Mouse (Mus musculus): ENCODE results near the gene Tmem151b. TPM values are rescaled to one million over a fixed set of nuclear protein-coding genes. Genes with fewer than 3 reads are reported as not detected.
A peak's percentile ranks its signal among the peaks of the same experiment; 100 is the strongest.

Gene Tmem151b
- total RNA-seq, 2 experiments from 2014 or later, result 0.06 TPM; not detected in 1

DNA sequence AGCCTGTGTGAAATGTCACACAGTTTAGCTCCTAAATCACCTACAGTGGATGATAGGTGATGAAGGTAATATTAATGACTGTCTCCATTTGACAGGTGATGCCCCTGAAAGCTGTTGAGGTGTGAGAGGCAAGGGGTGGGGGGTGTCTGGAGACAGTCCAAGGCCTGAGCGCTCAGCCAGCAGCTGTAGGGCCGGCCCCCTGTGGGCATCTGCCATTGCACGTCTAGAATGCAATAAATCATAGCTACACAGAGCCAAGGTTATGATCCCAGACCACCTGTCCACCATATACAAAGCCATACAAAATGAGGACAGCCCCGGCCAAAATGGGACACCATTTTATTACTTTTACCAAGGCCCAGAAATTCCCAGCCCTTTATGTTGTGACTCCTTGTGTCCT, 24.5 kb downstream of the Tmem151b start:
- DNase-seq, result no peak
- intact Hi-C loops (cut with DNase I; ENCODE audit: low total_unique reads), result no loop called here

DNA sequence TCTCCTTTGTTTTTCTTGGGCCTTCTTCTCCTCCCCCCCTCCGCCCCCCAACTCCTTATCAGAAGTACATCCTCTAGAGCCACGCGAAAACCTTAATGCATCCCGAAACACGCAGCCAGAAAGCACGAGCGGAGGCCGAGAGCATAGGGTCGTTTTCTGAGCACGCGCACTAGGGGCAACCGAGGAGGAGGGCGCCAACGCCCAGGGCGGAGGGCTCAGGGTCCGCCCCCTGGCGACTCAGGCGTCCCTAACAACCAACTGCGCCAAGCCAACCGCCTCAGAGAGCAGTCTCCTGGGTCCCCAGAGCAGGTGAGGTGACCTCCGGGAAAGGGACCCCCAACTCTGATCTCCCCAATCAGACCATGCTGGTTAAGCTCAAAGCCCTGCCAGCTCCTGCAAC, 26.2 kb downstream of the Tmem151b start, which contains the start of gene Tcte1:
Gene Tcte1 (plus strand): TSS at position 172 of the 400 bp plus-strand sequence.
- intact Hi-C loops (cut with DNase I; ENCODE audit: low total_unique reads), result no loop called here
- no peak for DNase-seq

DNA sequence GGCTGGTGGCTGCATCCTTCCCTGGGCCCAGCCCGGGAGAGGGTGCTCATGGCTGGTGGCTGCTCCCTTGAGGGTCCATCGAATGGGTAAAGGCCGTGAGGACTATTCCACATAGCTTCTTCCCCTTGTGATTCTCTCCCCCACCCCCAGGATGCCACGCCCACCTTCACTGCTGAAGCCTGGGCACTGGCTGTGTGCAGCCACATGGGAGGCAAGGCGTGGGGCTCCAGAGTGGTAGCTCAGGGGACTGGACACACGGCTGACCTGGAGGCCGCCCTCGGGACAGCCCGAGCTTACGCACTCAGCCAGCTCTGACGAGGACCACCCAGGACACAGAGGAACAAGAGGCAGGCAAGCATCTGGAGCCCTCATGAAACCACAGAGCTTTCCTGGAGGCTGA, 29.3 kb downstream of the Tmem151b start:
- DNase-seq, result no peak
- intact Hi-C loops (cut with DNase I; ENCODE audit: low total_unique reads), result no loop called here

DNA sequence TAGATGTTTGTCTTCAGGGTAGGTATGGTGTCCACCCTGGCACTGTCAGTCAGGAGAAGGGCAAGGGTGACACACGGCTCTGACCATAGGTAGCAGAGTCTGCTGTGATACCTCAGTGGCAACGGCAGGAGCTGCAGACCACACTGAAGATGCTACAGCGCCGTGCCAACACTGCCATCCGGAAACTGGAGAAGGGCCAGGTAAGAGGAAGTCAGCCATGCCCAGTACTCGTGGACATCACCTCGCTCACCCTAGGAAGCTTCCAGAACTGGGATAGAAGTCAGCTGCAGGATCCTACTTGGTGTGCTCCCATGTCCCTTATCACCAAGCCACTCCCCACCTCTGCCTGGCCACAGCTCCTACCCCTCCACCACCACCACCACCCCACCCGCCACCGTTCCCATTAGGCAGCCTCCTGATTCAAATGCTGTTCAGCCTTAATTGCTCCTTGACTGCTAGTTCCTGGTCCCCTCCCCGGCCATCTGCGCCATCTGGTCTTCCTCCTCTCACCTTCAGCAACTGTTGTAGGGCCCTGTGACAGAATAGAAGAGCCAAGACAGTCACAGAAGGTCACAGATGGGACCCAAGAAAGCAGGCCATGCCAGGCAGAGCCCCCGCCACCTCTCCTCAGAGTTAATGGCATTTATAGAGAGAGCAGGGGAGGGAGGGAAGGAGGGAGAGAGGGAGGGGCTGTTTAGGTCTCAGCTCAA, 30.6 kb downstream of the Tmem151b start:
- DNase-seq, result no peak
- intact Hi-C loops (cut with DNase I; ENCODE audit: low total_unique reads), result loop anchor here (2.0 kb wide), 1 partner anchor 34 kb away; no protein-coding TSS in a partner anchor

DNA sequence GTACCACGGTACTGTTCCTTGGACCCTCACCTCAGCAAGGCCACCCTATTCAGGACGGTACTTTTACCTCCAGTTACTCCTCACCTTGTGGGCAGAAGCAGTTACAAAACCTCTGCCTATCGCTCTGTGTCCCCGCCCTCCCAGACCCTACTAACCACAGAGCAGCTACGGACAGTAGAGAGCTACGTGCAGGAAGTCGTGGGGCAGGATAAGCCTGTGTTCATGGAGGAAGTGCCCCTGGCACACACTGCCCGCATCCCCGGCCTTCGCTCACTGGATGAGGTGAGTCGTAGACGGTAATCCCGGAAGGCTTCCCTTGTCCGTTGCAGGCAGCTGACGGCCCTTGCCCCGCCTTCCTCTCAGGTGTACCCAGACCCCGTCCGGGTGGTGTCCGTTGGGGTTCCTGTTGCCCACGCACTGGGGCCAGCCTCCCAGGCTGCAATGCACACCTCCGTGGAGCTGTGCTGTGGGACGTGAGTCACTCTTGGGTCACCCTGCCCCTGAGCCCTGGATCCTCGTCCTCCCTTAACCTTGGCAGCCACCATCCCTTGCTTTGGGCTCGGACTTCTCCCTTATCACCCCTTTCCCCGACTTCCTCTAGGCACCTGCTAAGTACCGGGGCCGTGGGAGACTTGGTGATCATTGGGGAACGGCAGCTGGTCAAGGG, 31.8 kb downstream of the Tmem151b start:
- DNase-seq, result no peak
- intact Hi-C loops (cut with DNase I; ENCODE audit: low total_unique reads), result loop anchor here (2.0 kb wide), 1 partner anchor 35 kb away; no protein-coding TSS in a partner anchor

DNA sequence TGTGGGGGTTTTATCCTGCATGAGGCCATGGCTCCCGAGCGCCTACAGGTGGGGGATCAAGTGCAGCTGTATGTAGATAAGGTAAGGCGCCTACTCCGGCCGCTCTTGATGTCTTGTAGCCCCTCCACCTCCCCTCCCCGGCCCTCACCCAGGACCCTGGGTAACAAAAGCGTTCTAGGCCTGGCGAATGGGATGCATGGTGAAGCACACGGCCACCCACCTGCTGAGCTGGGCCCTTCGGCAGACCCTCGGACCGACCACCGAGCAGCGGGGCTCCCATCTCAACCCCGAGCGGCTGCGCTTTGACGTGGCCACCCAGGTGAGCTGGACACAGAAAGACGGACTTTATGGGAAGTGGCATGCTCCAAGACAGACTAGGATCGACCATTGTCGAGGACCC, 32.3 kb downstream of the Tmem151b start:
- no peak for DNase-seq
- intact Hi-C loops (cut with DNase I; ENCODE audit: low total_unique reads), result no loop called here

DNA sequence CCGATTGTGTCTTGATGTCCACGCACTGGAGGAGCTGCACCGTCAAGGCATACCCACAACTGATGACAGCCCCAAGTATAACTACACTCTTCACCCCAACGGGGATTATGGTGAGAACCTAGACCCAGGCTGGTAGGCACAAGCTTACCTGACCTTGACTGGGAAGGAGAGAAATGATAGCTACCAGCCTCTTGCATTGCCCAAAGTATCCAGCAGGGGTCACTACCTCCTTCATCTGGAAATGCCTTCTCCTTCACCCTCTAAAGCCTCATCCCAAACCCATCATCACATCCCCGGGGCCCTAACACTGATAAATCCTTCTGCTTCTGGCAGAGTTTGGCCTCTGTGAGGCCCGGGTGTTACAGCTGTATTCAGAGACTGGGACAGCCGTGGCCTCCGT, 33.0 kb downstream of the Tmem151b start:
- intact Hi-C loops (cut with DNase I; ENCODE audit: low total_unique reads), result no loop called here
- DNase-seq, result peak; percentile 66

DNA sequence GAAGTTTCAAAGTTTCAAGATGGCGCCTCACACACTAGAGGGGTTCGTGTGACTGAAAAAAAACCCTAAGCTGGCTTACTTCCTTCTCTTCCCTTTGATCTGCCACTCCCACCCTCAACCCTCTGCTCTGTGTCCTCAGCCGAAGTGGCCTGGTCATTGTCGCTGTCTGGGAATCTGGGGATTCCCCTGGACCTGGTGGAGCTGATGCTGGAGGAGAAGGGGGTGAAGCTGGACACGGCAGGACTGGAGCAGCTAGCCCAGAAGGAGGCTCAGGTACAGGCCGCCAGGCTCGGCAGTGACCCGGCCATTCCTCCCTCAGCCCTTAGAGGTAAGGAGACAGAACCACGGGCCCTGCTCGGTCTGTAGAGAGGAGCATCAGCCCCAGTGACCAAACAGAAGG, 33.7 kb downstream of the Tmem151b start:
- intact Hi-C loops (cut with DNase I; ENCODE audit: low total_unique reads), result no loop called here
- DNase-seq, result no peak

DNA sequence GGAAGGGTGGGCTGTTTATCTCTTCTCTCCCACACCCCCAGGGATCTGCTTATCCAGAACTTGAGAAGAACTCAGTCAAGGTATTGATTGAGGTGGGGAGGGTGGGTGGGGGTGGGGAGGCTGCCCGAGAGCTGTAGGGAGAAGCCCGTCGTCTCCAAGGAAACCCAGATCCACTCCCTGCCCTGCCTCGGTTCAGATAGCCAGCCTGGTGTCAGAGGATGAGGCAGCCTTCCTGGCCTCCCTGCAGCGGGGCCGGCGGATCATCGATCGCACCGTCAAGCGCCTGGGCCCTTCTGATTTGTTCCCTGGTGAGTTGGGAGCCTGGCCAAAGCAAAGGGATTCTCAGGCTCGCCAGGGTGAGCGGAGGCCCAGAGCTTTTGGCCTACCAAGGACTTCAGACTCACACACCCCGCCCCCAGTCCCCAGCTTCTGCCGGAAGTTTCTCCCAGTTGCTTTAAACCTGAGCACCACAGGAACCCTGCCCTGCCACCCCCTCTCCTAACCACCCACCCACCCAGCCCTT, 34.2 kb downstream of the Tmem151b start:
- DNase-seq, result no peak
- intact Hi-C loops (cut with DNase I; ENCODE audit: low total_unique reads), result no loop called here

DNA sequence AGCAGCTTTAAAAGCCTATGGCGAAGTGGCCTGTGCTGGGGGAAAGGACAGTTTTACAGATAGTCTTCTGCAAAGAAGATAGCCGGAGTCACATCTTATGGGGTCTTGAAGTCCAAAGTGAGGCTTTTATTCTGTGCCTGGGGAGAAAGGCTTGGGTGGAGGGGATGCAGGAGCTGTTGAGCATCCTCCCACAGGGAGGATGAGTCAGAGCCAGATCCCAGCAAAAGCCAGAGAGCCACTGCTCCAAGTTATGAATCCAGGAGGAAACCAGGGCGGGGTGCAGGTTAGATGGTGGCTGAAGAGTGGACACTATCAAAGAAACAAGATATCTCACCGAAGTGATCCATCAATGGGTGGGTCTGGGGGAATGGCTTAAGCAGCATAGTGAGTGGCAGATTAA, 37.7 kb downstream of the Tmem151b start:
- DNase-seq, result no peak
- intact Hi-C loops (cut with DNase I; ENCODE audit: low total_unique reads), result no loop called here

DNA sequence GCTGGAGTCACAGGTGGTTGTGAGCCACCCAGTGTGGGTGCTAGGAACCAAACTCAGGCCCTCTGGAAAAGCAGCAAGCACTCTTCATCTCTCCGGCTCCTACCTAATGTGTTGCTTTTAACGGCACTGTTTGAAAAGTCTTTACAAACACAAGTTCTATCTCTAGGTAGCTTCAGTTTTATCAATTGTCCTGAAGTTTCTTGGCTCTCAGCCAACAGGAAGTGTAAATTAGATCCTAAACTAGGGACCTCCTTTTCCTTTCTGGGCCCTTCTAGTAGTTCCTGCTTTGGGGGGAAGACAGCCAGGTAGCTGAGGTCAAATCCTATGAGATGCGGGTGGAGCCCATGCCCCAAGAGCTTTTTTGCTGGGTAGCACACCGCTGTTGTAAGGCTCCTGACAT, 38.6 kb downstream of the Tmem151b start:
- no peak for DNase-seq
- intact Hi-C loops (cut with DNase I; ENCODE audit: low total_unique reads), result no loop called here

DNA sequence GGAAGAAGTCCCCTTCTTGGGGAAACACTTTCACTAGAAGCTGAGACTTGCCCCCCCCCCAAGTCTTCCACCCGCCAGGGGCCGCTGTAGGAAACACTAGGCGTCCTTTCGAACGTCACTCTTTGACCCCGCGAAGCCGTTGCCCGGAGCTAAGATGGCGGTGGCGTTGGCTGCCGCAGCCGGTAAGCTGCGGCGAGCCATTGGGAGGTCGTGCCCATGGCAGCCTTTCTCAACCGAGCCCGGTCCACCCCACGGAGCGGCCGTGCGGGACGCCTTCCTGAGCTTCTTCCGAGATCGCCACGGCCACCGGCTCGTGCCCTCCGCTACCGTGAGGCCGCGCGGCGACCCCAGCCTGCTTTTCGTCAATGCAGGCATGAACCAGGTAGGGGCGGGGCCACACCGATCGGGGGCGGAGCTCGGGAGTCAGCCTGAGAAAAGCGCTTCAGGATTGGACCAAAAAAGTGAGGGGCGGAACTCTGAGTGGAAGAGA, 42.7 kb downstream of the Tmem151b start, which contains the start of gene Aars2:
Gene Aars2 (plus strand): TSS at position 142 of the 490 bp plus-strand sequence.
- intact Hi-C loops (cut with DNase I; ENCODE audit: low total_unique reads), result no loop called here

DNA sequence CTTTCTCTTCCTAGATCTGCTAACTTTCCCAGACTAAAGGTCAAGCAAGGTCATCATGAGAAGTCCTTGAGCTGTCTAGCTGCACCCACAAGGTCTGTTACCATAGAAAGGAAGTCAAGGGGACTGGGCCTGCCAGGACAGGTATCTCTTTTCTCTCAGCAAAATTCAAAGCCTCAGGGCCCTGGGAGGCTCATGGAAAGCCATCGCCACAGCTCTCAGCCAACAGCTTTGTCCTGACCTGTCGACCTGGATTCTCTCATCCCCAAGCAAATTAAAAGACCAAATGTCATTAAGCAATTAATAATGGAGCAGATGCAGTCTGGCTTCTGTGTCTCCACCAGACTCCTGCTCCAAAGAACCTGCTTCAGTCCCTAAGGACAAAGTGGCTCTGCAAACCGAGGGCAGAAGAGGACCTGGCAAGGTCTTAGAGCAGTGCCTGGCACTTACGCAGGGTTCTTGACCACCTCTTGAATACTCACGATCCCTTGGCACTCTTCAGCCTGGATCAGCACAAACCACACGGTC, 43.5 kb downstream of the Tmem151b start:
- intact Hi-C loops (cut with DNase I; ENCODE audit: low total_unique reads), result no loop called here
- DNase-seq, result no peak

More for the DNA sequence above, 42.7 kb downstream of the Tmem151b start, which contains the start of gene Aars2:
- DNase-seq, result peak; percentile 94

DNA sequence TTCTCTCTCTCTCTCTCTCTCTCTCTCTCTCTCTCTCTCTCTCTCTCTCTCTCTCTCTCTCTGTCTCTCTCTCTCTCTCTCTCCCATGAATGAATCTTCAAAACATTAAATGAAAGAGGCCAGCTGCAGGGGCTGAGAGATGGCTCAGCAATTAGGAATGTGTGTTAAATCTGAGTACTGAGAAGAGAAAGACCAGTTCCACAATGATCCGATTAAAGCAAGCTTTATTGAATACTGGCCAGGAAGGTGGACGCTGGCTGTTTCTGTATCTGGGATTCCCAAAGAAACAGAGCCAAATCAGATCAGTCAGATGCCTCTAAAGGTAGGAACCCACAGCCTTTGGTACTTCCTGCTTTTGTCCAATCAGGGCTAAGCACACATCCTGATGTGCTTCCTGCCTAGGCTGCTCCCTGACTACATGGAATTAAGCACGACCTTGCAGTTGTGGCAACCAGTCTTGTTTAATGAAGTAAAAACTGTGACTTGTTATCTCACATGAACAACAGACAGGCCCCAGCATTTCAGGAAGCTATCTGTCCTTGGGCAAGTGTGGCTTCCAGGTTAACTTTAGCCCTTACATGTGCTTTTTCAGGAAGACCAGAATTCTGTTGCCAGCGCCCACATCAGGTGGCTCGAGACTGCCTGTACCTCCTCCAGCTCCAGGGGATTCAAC, 46.0 kb downstream of the Tmem151b start:
- DNase-seq, result no peak
- intact Hi-C loops (cut with DNase I; ENCODE audit: low total_unique reads), result no loop called here

DNA sequence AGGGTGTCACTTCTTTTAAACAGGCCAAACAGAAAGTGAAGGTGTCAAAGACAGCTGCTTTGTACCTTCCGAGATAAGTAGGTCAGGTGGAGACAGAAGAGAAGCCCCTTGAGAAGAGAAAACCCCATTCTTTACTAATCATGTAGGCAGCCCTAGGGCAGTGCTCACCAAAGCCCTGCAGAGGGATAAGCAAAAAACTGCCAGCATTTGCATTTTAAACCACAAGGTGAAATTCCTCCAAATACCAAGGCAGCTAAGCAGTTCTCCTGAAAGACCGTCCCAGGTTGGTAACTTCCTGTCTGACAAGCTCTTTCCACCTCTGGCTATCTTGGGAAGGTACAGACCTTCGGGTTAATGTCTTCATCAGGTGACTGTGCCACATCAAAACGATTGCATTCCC, 47.2 kb downstream of the Tmem151b start:
- intact Hi-C loops (cut with DNase I; ENCODE audit: low total_unique reads), result no loop called here
- no peak for DNase-seq

DNA sequence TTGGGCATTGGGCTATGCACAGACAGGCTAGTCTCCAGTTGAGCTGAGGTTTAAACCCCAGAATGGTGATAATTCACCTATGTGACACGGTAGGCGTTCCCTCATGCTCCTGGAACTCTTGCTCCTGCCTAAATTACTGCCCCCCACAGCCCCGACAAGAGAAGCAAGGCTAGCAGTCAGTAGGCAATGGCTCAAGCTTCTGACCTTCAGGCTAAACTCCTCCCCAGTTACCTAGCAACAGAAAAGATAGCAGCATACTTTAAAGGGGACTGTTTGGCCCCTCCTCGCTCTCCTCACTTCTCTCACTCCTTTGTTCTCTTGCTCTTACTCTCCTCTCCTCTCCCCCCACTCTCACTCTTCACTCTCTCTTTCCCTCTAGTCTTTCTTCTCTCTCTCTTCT, 48.5 kb downstream of the Tmem151b start:
- DNase-seq, result no peak
- intact Hi-C loops (cut with DNase I; ENCODE audit: low total_unique reads), result no loop called here

DNA sequence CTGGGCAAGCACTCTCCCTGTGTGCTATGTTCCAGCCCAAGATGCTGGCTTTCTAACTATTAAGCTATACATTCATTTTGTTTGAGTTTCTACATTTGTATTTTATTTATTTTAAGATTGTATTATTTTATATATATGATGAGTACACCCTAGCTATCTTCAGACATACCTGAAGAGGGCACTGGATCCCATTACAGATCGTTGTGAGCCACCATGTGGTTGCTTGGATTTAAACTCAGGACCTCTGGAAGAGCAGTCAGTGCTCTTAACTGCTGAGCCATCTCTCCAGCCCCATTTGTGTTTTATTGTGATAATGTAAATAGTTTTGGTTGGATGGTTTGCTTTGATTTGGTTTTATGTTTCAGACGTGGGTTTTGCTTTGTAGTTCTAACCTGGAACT, 50.0 kb downstream of the Tmem151b start:
- intact Hi-C loops (cut with DNase I; ENCODE audit: low total_unique reads), result no loop called here

DNA sequence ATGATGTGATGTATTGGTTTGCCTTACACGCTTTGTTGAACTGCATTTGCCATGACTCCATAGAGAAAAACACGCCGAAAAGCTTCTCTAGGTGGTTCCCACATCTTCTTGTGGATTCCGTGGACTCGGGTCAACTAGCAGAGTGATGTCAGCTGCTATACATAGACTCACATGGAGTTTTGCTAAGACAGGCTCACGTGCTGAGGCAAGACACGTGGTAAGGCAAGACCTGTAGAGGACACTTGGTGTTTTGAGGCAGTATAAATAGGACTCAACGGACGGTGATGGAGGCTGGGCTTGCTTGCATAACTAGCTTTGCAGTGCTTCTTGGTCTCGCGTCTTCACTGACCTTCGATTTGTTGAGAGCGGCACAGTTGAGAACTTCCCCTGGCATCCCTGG, 51.1 kb downstream of the Tmem151b start:
- no peak for DNase-seq
- intact Hi-C loops (cut with DNase I; ENCODE audit: low total_unique reads), result no loop called here

More for the DNA sequence above, 50.0 kb downstream of the Tmem151b start:
- no peak for DNase-seq

DNA sequence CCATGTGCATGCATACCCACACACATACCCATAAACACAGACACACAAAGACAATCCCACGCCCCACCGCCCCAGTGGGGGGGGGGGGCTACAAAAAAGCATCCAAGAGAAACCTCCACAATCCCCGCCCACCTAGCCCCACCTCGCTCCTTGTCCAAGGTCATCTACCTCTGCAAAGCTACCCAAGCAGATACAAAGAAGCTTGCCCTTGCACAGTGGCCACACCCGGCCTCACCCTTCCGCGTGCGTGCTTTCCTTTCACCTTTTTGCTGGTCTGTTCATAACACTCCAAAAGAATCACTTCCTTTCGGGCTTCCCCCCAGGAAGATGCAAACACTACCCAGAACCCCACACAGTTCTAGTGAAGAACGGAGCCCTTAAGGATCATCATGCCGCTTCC, 54.1 kb downstream of the Tmem151b start:
- DNase-seq, result no peak
- intact Hi-C loops (cut with DNase I; ENCODE audit: low total_unique reads), result no loop called here
